Mouse (Mus musculus) hindbrain, embryonic 12.5 days (tissue): ENCODE results near the gene Sar1a. TPM values are rescaled to one million over a fixed set of nuclear protein-coding genes. Genes with fewer than 3 reads are reported as not detected.

Source experiments
- ATAC-seq: fragments of 200-750 bp; cut with Nextera tagmentation; 2 replicates; pipeline ENCODE4 v1.8.0; 2017; ENCODE audit warnings: moderate TSS enrichment; ENCODE audit not compliant: low FRiP score
- H3K27ac ChIP-seq: fragments of 300-500 bp; sonication (generic); 2 replicates; pipeline ENCODE4 v1.5.1; 2016; ENCODE audit warnings: mild to moderate bottlenecking
- H3K27me3 ChIP-seq: fragments of 300-500 bp; sonication (generic); 2 replicates; pipeline ENCODE4 v1.6.1; 2016; ENCODE audit warnings: mild to moderate bottlenecking
- H3K36me3 ChIP-seq: fragments of 300-500 bp; sonication (generic); 2 replicates; pipeline ENCODE4 v1.6.1; 2016; ENCODE audit warnings: mild to moderate bottlenecking
- H3K4me1 ChIP-seq: fragments of 300-500 bp; sonication (generic); 2 replicates; pipeline ENCODE4 v1.6.1; 2016
- H3K4me2 ChIP-seq: fragments of 300-500 bp; sonication (generic); replicated peaks from 2 replicates; pipeline ENCODE4 v1.6.1; 2016; ENCODE audit warnings: mild to moderate bottlenecking
- H3K4me3 ChIP-seq: fragments of 300-500 bp; sonication (generic); 2 replicates; pipeline ENCODE4 v1.5.1; 2016; ENCODE audit warnings: mild to moderate bottlenecking
- H3K9ac ChIP-seq: fragments of 300-500 bp; sonication (generic); 2 replicates; pipeline ENCODE4 v1.6.1; 2016; ENCODE audit warnings: mild to moderate bottlenecking, moderate library complexity
- H3K9me3 ChIP-seq: fragments of 300-500 bp; sonication (generic); replicated peaks from 2 replicates; pipeline ENCODE4 v1.6.1; 2016; ENCODE audit warnings: mild to moderate bottlenecking
- WGBS: fragments of 180-500 bp; shearing (Covaris S2); methylation state at CpG from one replicate; pipeline ENCODE4 v1.1.7; 2016; 5-methylcytosine and 5-hydroxymethylcytosine counted together
- polyA plus RNA-seq: library from polyadenylated mRNA; unstranded; fragments of >200 nt; fragmentation: Nextera tagmentation; extraction: Ambion mirVana; gene quantifications from 2 replicates; pipeline ENCODE4 v1.2.1, GENCODE M21; 2016

Gene Sar1a
- polyA plus RNA-seq, 1 experiment from 2014 or later, result 235 TPM

DNA sequence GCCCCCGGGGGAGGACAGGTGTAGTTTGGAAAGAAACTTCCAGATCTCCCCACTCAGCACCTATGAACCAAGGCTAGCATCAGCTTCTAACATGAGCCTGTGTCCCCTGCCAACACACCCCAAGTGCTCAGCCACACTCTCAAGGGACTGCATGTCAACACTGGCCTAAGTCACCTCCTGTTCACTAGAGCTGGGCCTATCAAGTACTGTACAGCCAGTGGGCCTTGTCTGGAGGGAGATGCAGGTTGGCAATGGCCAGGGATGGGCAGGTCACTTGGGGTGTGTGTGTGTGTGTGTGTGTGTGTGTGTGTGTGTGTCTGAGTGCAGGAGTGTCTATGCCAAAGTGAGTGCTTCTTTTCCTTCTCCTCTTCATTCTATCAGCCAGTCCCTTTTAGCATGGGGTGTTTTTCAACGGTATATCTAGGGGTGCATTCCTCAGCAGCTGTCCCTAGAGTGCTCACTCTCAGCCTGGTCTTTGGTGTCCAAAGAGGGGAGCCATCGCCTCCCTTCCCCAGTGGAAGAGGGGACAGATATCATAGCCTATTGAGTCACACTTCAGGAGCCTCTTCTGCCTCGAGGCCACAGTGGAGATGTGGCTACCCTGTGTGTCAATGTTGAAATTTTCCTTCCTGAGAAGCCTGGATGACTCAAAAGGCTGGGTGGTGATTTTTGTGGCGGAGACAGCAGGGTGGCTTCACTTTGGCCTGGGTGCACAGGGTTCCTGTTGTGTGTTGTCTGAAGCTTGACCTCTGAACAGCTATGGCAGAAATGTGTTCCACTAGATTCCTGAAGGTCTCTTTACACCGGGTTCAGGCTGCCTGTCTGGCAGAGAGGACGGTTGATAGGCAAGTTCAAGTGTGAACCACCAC, 36.1 kb downstream of the Sar1a start:
- peak overlapping the region; percentile 40; the same call in 1 of the 2 replicates for H3K4me3 ChIP-seq
- peaks cover 27% of the 10 kb centered on the region for H3K27me3 ChIP-seq
- ATAC-seq, result no peak
- H3K4me2 ChIP-seq, result peak overlapping the region; percentile 80; the same call in 1 of the 2 replicates
- H3K9me3 ChIP-seq, result no peaks in the 10 kb centered on the region
- no peak overlapping the region for H3K9ac ChIP-seq
- 74% methylated on average over 7 of the region's 7 CpGs for WGBS
- H3K36me3 ChIP-seq, result no peaks in the 10 kb centered on the region
- peaks cover 11% of the 10 kb centered on the region for H3K4me1 ChIP-seq
- H3K27ac ChIP-seq, result no peak overlapping the region

- no peak overlapping the region for H3K4me3 ChIP-seq
- 91% methylated on average over 12 of the region's 12 CpGs for WGBS
- H3K4me1 ChIP-seq, result peaks cover 11% of the 10 kb centered on the region
- H3K27ac ChIP-seq, result no peak overlapping the region
- no peaks in the 10 kb centered on the region for H3K36me3 ChIP-seq
- no peak overlapping the region for H3K9ac ChIP-seq
- H3K4me2 ChIP-seq, result no peak overlapping the region
- no peak for ATAC-seq
- H3K9me3 ChIP-seq, result no peaks in the 10 kb centered on the region
- H3K27me3 ChIP-seq, result peaks cover 27% of the 10 kb centered on the region
Observed at GRCm38 (mm10) chr10:61717406-61718296, 37.6 kb downstream of the Sar1a start.

GRCm38 (mm10) chr10:61720331-61720730, 40.2 kb downstream of the Sar1a start:
- no peaks in the 10 kb centered on the region for H3K36me3 ChIP-seq
- WGBS, result 88% methylated on average over 7 of the region's 7 CpGs
- H3K4me2 ChIP-seq, result no peak overlapping the region
- H3K9ac ChIP-seq, result no peak overlapping the region
- no peak for ATAC-seq
- no peaks in the 10 kb centered on the region for H3K9me3 ChIP-seq
- no peak overlapping the region for H3K4me3 ChIP-seq
- H3K27ac ChIP-seq, result no peak overlapping the region
- peaks cover 13% of the 10 kb centered on the region for H3K27me3 ChIP-seq
- H3K4me1 ChIP-seq, result peaks cover 5% of the 10 kb centered on the region

GRCm38 (mm10) chr10:61722215-61722614, 42.1 kb downstream of the Sar1a start:
- no peak overlapping the region for H3K27ac ChIP-seq
- no peak overlapping the region for H3K4me2 ChIP-seq
- H3K4me3 ChIP-seq, result no peak overlapping the region
- no peak for ATAC-seq
- no peaks in the 10 kb centered on the region; the same call in 1 of the 2 replicates for H3K27me3 ChIP-seq
- H3K36me3 ChIP-seq, result no peaks in the 10 kb centered on the region
- H3K9me3 ChIP-seq, result no peaks in the 10 kb centered on the region
- no peak overlapping the region for H3K9ac ChIP-seq
- H3K4me1 ChIP-seq, result no peaks in the 10 kb centered on the region
- WGBS, result 70% methylated on average over 3 of the region's 3 CpGs

DNA sequence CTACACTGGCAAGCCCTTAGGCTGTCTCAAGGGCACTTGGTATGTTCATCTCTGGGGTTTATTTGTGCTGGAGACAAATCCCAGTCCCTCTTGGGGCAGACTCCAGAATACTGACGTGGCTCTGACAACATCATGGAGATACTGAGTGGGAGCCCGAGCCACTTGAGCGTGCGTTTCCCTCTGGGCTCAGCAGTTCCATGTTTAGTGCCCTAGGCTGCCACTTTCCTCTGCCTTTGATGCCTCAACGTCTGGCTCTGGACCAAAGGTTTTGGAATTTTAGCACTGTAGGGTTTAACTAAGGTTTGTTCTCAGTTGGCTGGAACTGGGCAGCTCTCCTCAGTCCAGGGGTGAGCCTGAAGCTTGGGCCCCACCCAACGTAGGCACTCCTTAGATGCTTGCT, 43.2 kb downstream of the Sar1a start:
- Histone ChIP-seq H3K36me3 (no peaks in the 10 kb centered on the region), H3K4me2 (no peak overlapping the region), H3K9ac (no peak overlapping the region), H3K27ac (no peak overlapping the region), H3K4me3 (no peak overlapping the region), H3K9me3 (no peaks in the 10 kb centered on the region), H3K27me3 (no peaks in the 10 kb centered on the region), H3K4me1 (no peaks in the 10 kb centered on the region)
- 77% methylated on average over 6 of the region's 6 CpGs for WGBS
- no peak for ATAC-seq

- no peaks in the 10 kb centered on the region for H3K36me3 ChIP-seq
- no peak for ATAC-seq
- peaks cover 3% of the 10 kb centered on the region; the same call in 1 of the 2 replicates for H3K9me3 ChIP-seq
- 82% methylated on average over 11 of the region's 11 CpGs for WGBS
- no peak overlapping the region for H3K4me2 ChIP-seq
- no peak overlapping the region for H3K27ac ChIP-seq
- H3K4me3 ChIP-seq, result no peak overlapping the region
- no peak overlapping the region for H3K9ac ChIP-seq
- H3K4me1 ChIP-seq, result no peaks in the 10 kb centered on the region
- H3K27me3 ChIP-seq, result no peaks in the 10 kb centered on the region
Observed at GRCm38 (mm10) chr10:61729181-61729580, 49.1 kb downstream of the Sar1a start.

DNA sequence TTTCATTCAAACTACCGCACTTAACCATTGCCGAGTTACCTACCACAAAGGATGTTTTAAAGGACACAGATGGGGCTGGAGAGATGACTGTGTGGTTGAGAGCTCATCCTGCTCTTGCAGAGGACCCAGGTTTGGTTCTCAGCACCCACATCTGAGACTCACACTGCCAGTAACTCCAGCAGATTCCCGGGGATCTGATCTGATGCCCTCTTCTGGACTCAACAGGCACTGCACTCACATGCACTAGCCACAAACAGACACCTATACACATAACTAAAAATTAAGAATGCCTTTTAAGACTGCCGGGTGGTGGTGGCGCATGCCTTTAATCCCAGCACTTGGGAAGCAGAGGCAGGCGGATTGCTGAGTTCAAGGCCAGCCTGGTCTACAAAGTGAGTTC, 50.1 kb downstream of the Sar1a start:
- peaks cover 3% of the 10 kb centered on the region; the same call in 1 of the 2 replicates for H3K9me3 ChIP-seq
- H3K27me3 ChIP-seq, result no peaks in the 10 kb centered on the region
- no peak for ATAC-seq
- H3K4me2 ChIP-seq, result no peak overlapping the region
- no peak overlapping the region for H3K9ac ChIP-seq
- H3K4me1 ChIP-seq, result no peaks in the 10 kb centered on the region
- WGBS, result 91% methylated on average over 6 of the region's 6 CpGs
- no peak overlapping the region for H3K27ac ChIP-seq
- no peaks in the 10 kb centered on the region for H3K36me3 ChIP-seq
- H3K4me3 ChIP-seq, result no peak overlapping the region

GRCm38 (mm10) chr10:61734377-61734776, 54.3 kb downstream of the Sar1a start:
- no peak overlapping the region for H3K4me2 ChIP-seq
- ATAC-seq, result no peak
- no peak overlapping the region for H3K27ac ChIP-seq
- peaks cover 23% of the 10 kb centered on the region for H3K36me3 ChIP-seq
- H3K27me3 ChIP-seq, result no peaks in the 10 kb centered on the region
- no peaks in the 10 kb centered on the region for H3K4me1 ChIP-seq
- H3K9ac ChIP-seq, result no peak overlapping the region
- 50% methylated on average over 3 of the region's 3 CpGs for WGBS
- H3K9me3 ChIP-seq, result peaks cover 3% of the 10 kb centered on the region; the same call in 1 of the 2 replicates
- H3K4me3 ChIP-seq, result no peak overlapping the region

DNA sequence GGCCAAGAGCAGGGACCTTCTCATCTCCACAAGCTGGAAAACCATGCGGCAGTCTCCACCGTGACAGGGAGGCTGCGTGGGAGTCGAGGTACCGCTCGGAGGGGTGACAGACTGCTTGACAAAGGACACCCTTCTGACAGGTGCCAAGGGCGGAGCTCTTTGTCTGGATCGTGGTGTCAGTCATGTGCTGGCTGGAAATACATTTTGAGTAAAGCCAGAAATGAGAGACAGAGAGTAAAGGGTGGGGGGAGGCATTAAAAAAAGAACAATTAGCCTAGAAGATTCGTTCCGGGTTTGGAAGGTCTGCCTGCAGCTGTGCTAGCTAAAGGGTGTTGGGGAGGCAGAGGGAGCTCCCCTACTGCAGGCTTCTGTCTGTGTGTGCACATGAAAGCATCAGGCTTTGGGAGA, 56.6 kb downstream of the Sar1a start:
- ATAC-seq, result no peak

DNA sequence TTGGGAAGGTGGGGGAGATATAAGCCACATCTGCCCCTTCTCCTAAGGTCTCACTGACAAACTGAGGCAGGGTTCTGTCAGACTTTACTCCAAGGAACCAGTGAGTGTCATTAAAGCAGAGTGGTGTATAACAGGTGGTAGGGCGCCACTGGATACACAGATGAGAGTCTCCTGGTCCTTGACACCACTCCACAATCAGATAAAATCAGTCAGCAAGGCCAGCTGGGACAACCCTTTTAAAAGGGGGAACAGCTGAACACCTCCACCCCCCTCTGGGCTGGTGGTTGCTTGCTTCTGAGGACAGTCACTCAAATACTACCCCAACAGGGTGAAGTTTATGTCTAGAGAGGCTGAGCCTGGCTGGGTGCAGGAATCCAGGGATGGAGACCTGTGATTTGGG, 57.4 kb downstream of the Sar1a start:
- no peak overlapping the region for H3K9ac ChIP-seq
- H3K4me1 ChIP-seq, result no peaks in the 10 kb centered on the region
- no peaks in the 10 kb centered on the region for H3K9me3 ChIP-seq
- H3K27ac ChIP-seq, result no peak overlapping the region
- WGBS, result 85% methylated on average over 1 of the region's 1 CpGs
- H3K27me3 ChIP-seq, result no peaks in the 10 kb centered on the region
- H3K4me2 ChIP-seq, result no peak overlapping the region
- no peak for ATAC-seq
- H3K4me3 ChIP-seq, result no peak overlapping the region
- peaks cover 54% of the 10 kb centered on the region for H3K36me3 ChIP-seq

More for the DNA sequence above, 56.6 kb downstream of the Sar1a start:
- WGBS, result 73% methylated on average over 10 of the region's 10 CpGs
- Histone ChIP-seq H3K27ac (0 out of 2 replicates have a peak overlapping the region, but pooled peaks have one; percentile 35), H3K4me3 (no peak overlapping the region), H3K27me3 (no peaks in the 10 kb centered on the region), H3K9me3 (no peaks in the 10 kb centered on the region), H3K36me3 (peaks cover 46% of the 10 kb centered on the region), H3K4me1 (no peaks in the 10 kb centered on the region), H3K4me2 (no peak overlapping the region), H3K9ac (no peak overlapping the region)

- no peaks in the 10 kb centered on the region for H3K9me3 ChIP-seq
- H3K27me3 ChIP-seq, result no peaks in the 10 kb centered on the region
- H3K36me3 ChIP-seq, result peaks cover 60% of the 10 kb centered on the region
- H3K4me1 ChIP-seq, result no peaks in the 10 kb centered on the region
- whole genome bisulfite sequencing, result 93% methylated on average over 4 of the region's 4 CpGs
- H3K27ac ChIP-seq, result no peak overlapping the region
- no peak overlapping the region for H3K4me3 ChIP-seq
- ATAC-seq, result no peak
- no peak overlapping the region for H3K9ac ChIP-seq
- H3K4me2 ChIP-seq, result no peak overlapping the region
Observed at GRCm38 (mm10) chr10:61738126-61738525, 58.0 kb downstream of the Sar1a start.

DNA sequence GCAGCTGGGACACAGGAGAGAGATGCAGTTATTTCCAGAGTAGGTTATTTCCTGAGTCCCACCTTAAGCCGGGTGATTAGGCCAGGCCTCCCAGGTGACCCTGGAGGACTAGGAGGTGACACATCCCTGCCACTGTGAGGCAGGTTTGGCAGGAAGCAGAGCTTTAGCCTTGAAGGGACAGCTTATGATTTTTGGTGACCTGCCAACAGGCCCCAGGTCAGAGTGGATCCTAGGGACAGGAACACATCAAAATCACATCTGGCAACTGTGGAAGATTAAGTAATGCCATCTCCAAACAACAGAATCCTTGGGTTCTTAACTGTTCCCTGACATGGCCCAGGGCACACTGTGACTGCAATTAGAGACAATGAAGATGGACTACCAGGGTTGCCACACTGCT, 61.2 kb downstream of the Sar1a start:
- no peaks in the 10 kb centered on the region for H3K9me3 ChIP-seq
- H3K9ac ChIP-seq, result no peak overlapping the region
- H3K27ac ChIP-seq, result no peak overlapping the region
- ATAC-seq, result no peak
- no peaks in the 10 kb centered on the region for H3K27me3 ChIP-seq
- no peaks in the 10 kb centered on the region for H3K4me1 ChIP-seq
- H3K4me3 ChIP-seq, result no peak overlapping the region
- 100% methylated on average over 1 of the region's 1 CpGs for WGBS
- no peak overlapping the region for H3K4me2 ChIP-seq
- H3K36me3 ChIP-seq, result peaks cover 92% of the 10 kb centered on the region
